Mouse (Mus musculus) ES-E14 (cell line): Measurements from ENCODE around the gene Zmym4. TPM values are rescaled to one million over a fixed set of nuclear protein-coding genes. Genes with fewer than 3 reads are reported as not detected.

Source experiments
- DNase-seq: peaks from one replicate; pipeline ENCODE4 v3.0.0-alpha.2; 2013; ENCODE audit warnings: low read depth, low spot score
- H3K27ac ChIP-seq: 2 replicates; pipeline ENCODE4 v1.5.1; 2012; ENCODE audit warnings: low read depth, mild to moderate bottlenecking, low read length, moderate library complexity, mixed read lengths; ENCODE audit not compliant: poor library complexity, insufficient read depth, severe bottlenecking
- H3K36me3 ChIP-seq: 2 replicates; pipeline ENCODE4 v1.6.1; 2012; ENCODE audit warnings: mild to moderate bottlenecking, low read length, moderate library complexity, mixed read lengths; ENCODE audit not compliant: control insufficient read depth, poor library complexity, insufficient read depth, severe bottlenecking
- H3K4me1 ChIP-seq, 2 experiments: fragments of 150-350 bp in 1 of 2; sonication (generic) in 1 of 2; 2 replicates each; pipeline ENCODE4 v1.6.1; 2012; ENCODE audit warnings: low read length in 2 of 2, mild to moderate bottlenecking in 1 of 2, mixed read lengths in 1 of 2; ENCODE audit not compliant: control insufficient read depth in 2 of 2, insufficient read depth in 2 of 2, poor library complexity in 1 of 2
- H3K4me3 ChIP-seq, 2 experiments: fragments of 150-350 bp in 1 of 2; sonication (generic) in 1 of 2; 2 replicates each; pipeline ENCODE4 v1.5.1; 2012; ENCODE audit warnings: low read length in 2 of 2, low read depth in 1 of 2, mild to moderate bottlenecking in 1 of 2, mixed read lengths in 1 of 2; ENCODE audit not compliant: insufficient read depth in 1 of 2, poor library complexity in 1 of 2, severe bottlenecking in 1 of 2
- H3K9ac ChIP-seq: 2 replicates; pipeline ENCODE4 v1.6.1; 2012; ENCODE audit warnings: low read depth, mild to moderate bottlenecking, low read length, mixed read lengths; ENCODE audit not compliant: poor library complexity, insufficient read depth, severe bottlenecking
- H3K9me3 ChIP-seq: fragments of 150-350 bp; sonication (generic); 2 replicates; pipeline ENCODE4 v1.6.1; 2012; ENCODE audit warnings: low read depth, mild to moderate bottlenecking, low read length; ENCODE audit not compliant: control insufficient read depth, insufficient read depth
- CHD2 ChIP-seq: IDR thresholded peaks from 2 replicates; pipeline ENCODE4 v1.6.1; 2014; ENCODE audit warnings: mild to moderate bottlenecking, low read depth, low read length, inconsistent platforms
- HCFC1 ChIP-seq: IDR thresholded peaks from 2 replicates; pipeline ENCODE4 v1.6.1; 2012; ENCODE audit warnings: low read length, inconsistent platforms, borderline replicate concordance; ENCODE audit not compliant: insufficient read depth
- MAFK ChIP-seq: IDR thresholded peaks from 2 replicates; pipeline ENCODE4 v1.6.1; 2014; ENCODE audit warnings: mild to moderate bottlenecking, low read depth, low read length, inconsistent platforms; ENCODE audit not compliant: insufficient read depth
- ZC3H11A ChIP-seq: IDR thresholded peaks from 2 replicates; pipeline ENCODE4 v1.6.1; 2012; ENCODE audit warnings: low read depth, mild to moderate bottlenecking, inconsistent platforms, low read length, borderline replicate concordance
- ZNF384 ChIP-seq: IDR thresholded peaks from 2 replicates; pipeline ENCODE4 v1.6.1; 2012; ENCODE audit warnings: low read depth, low read length, inconsistent platforms
- in situ Hi-C, 2 experiments: fragments of 600-800 bp; cut with MboI; formaldehyde crosslinking; loops; one replicate each; pipeline ENCODE4 v1.15.1; 2025; ENCODE audit warnings: low sequenced_read_pairs in 2 of 2, inconsistent platforms in 1 of 2; ENCODE audit not compliant: unreplicated experiment in 2 of 2
- total RNA-seq: library from RNA; depleted of rRNA; stranded (reverse); fragments of 300-350 nt; gene quantifications from 2 replicates; pipeline ENCODE4 v1.2.3, GENCODE M21; 2012; rRNA removed

Gene Zmym4
- total RNA-seq, 1 experiment: 44.0 TPM

DNA sequence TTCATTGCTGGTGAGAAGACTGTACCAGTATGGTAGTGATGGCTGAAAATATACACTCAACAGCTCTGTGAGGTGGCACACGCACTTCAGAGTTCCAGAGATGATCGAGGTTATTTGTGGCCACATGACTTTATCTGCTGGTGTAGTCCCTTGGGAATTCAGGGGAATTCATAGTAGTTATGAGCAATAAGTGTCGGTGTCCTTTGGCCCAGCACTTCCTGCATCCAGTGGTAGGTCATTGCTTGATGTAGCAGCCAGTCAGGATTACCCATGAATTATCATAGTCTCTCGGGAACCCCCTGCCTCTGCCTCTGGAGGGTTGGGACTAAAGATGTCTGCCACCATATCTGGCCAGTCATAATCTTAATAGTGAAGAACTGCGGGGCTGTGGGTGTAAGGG lies 144.0 kb downstream of the Zmym4 start:
- TF ChIP-seq HCFC1: no peak
- TF ChIP-seq MAFK: no peak
- TF ChIP-seq ZC3H11A: no peak
- no peak for TF ChIP-seq CHD2
- TF ChIP-seq ZNF384: no peak
- no peak overlapping the region for H3K4me3 ChIP-seq
- H3K9ac ChIP-seq: no peak overlapping the region
- H3K27ac ChIP-seq: no peak overlapping the region
- DNase-seq: no peak
- no peaks in the 10 kb centered on the region for H3K9me3 ChIP-seq
- in situ Hi-C loops: no loop called here
- no peaks in the 10 kb centered on the region for H3K36me3 ChIP-seq
- no peaks in the 10 kb centered on the region for H3K4me1 ChIP-seq

DNA sequence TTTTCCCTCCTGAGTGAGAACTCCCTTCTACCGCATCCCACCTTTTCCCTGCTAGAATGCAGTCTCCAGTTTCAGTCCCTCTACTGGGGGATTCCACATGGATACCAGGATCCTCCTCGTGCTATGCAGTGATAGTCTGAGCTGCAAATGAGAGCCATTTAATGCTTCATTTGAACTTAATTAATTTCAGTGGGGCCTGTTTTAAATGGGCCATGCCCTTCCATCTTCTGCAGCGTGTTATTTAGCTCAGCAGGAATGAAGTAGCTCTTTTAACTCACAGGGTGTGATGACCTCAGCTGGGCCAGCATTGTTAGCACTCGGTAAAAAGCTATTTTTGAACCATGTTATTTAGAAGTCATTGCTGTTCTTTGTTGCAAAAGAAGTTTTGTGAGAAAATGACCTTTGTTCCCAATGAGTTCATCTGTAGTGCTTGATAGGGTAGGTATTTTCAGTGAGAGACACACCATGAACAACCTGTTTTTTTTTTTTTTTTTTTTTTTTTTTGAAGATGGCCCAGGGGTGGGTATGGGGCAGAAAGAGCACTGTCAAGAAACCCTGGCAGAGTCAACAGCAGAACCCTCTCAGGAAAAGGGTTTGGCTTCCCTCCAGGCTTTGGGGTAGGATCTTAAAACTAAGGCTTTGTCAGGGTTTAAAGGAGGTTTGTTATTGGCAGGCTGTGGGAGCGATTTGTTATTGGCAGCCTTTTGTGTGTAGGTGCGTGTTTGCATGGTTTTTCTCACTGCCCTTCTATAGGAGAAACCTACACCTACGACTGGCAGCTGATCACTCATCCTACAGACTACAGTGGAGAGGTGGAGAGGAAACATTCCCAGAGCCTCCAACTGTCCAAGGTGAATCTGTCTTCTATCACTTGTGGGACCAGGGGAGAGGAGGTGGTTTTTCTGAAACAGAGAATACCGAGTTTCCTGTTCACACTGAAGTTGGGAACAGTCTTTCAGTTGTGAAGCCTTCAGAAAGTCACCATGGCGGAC lies 144.7 kb downstream of the Zmym4 start:
- no peaks in the 10 kb centered on the region for H3K4me1 ChIP-seq
- no peaks in the 10 kb centered on the region for H3K9me3 ChIP-seq
- no peaks in the 10 kb centered on the region for H3K36me3 ChIP-seq
- no peak overlapping the region for H3K4me3 ChIP-seq
- no peak overlapping the region for H3K27ac ChIP-seq
- no peak overlapping the region for H3K9ac ChIP-seq
- TF ChIP-seq MAFK (no peak), ZNF384 (no peak), ZC3H11A (no peak), HCFC1 (no peak), CHD2 (no peak)
- DNase-seq: no peak
- in situ Hi-C loops: no loop called here

DNA sequence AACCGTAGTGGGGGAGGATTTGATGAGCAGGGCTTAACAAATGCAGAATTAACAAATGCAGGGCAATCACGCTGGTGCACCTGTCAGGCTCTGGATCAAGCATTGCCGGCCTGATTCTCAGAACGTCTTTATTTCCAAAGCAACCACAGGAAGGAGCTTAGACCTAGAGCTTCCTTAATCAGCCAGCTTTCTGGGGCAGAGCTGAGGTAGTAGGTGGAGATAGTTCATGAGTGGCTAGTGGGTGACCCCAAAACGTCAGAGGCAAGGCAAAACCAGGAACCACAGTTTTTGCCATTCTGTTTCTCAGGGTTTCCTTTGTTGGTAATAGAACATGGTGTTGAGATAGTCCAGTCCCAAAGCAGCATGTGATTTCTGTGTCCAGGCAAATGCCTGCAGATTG lies 153.1 kb downstream of the Zmym4 start:
- TF ChIP-seq ZC3H11A: no peak
- TF ChIP-seq ZNF384: no peak
- H3K9ac ChIP-seq: no peak overlapping the region
- no peaks in the 10 kb centered on the region for H3K36me3 ChIP-seq
- no peak overlapping the region for H3K4me3 ChIP-seq
- H3K9me3 ChIP-seq: no peaks in the 10 kb centered on the region
- H3K4me1 ChIP-seq: no peaks in the 10 kb centered on the region
- H3K27ac ChIP-seq: no peak overlapping the region
- in situ Hi-C loops: no loop called here
- no peak for DNase-seq

- Histone ChIP-seq H3K9ac (no peak overlapping the region), H3K36me3 (no peaks in the 10 kb centered on the region), H3K4me3 (no peak overlapping the region), H3K9me3 (no peaks in the 10 kb centered on the region), H3K4me1 (no peaks in the 10 kb centered on the region), H3K27ac (no peak overlapping the region)
- in situ Hi-C loops: no loop called here
- no peak for TF ChIP-seq MAFK
- no peak for DNase-seq
Observed at GRCm38 (mm10) chr4:126813212-126813611, 154.7 kb downstream of the Zmym4 start.

Other genes with a start within 250 kb of the Zmym4 start
- 0.49 and 1.1 TPM in 2 replicates for gene Tfap2e, start 231.9 kb downstream of the Zmym4 start, total RNA-seq
- gene Ncdn, start 214.7 kb downstream of the Zmym4 start, total RNA-seq: 25.8 and 26.3 TPM in 2 replicates
- gene AU040320, start 214.6 kb downstream of the Zmym4 start, total RNA-seq: 11.3 and 14.1 TPM in 2 replicates
- gene Sfpq, start 53.2 kb upstream of the Zmym4 start, total RNA-seq: 337 and 384 TPM in 2 replicates
- gene Zmym1, start 93.0 kb upstream of the Zmym4 start, total RNA-seq: 42.9 and 56.8 TPM in 2 replicates
- 18.1 and 18.2 TPM in 2 replicates for gene Zmym6, start 109.2 kb upstream of the Zmym4 start, total RNA-seq
- gene Tmem35b, start 155.6 kb upstream of the Zmym4 start, total RNA-seq: 3.7 and 4.8 TPM in 2 replicates
- 8.8 and 14.1 TPM in 2 replicates for gene Dlgap3, start 201.1 kb upstream of the Zmym4 start, total RNA-seq